Mouse (Mus musculus): ENCODE results near the gene Klhl21. TPM values are rescaled to one million over a fixed set of nuclear protein-coding genes. Genes with fewer than 3 reads are reported as not detected.

Klhl21 gene
- polyA plus RNA-seq, 1 experiment from 2014 or later: 4.7 TPM

- peak overlapping the region; percentile 99 for H3K4me2 ChIP-seq (ENCODE audit: low read length)
- peak overlapping the region; percentile 74 for H3K9ac ChIP-seq (ENCODE audit: low read depth, low read length)
- H3K4me1 ChIP-seq (ENCODE audit: control insufficient read depth, insufficient read depth, low read depth, low read length): peaks cover 29% of the 10 kb centered on the region
- no peak for ATAC-seq
- H3K9me3 ChIP-seq (ENCODE audit: control insufficient read depth, low read length): no peaks in the 10 kb centered on the region
- H3K36me3 ChIP-seq (ENCODE audit: control insufficient read depth, insufficient read depth, low read length): peaks cover 9% of the 10 kb centered on the region; the same call in 1 of the 2 replicates
- WGBS: 10% methylated on average over 13 of the region's 13 CpGs
- peak overlapping the region; percentile 78 for H3K4me3 ChIP-seq (ENCODE audit: low read length)
- H3K27ac ChIP-seq (ENCODE audit: low read depth, low read length): no peak overlapping the region
- H3K27me3 ChIP-seq (replicated peaks; ENCODE audit: control insufficient read depth, insufficient read depth, low read length): peaks cover 8% of the 10 kb centered on the region
Measured at GRCm38 (mm10) chr4:152010707-152011134, 2.1 kb downstream of the Klhl21 start.

DNA sequence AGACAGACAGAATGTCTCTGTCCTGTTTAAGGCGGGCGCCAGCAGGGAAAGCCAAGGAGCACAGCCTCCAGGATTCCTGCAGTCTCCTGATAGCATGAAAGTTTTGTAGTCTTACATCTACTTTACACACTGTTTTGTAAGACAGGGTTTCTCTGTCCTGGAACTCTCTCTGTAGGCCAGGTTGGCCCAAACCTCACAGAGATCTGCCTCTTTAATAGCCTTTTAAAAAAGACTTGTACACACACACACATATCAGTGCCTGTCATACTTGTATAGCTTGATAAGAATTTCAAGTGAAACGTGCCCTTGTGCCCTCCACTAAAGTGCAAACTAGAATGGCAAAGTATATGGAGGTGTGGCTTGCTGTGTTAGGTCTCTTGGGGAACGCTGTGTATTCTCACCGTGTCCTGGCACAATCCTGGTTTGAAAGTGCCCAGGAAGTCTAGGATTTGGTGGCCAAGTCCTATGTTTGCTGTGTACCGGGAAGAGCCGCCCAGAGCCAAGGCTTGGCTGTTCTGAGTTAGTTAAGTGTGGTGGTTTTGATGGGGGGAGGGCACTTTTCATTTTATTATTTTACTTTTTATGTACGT is 2.7 kb downstream of the Klhl21 start:
- ATAC-seq: no peak
- Histone ChIP-seq H3K9ac (ENCODE audit: low read depth, low read length) (peak overlapping the region; percentile 74), H3K4me3 (ENCODE audit: low read length) (peak overlapping the region; percentile 78), H3K4me2 (ENCODE audit: low read length) (peak overlapping the region; percentile 99), H3K27ac (ENCODE audit: low read depth, low read length) (no peak overlapping the region), H3K9me3 (ENCODE audit: control insufficient read depth, low read length) (no peaks in the 10 kb centered on the region), H3K4me1 (ENCODE audit: control insufficient read depth, insufficient read depth, low read depth, low read length) (peaks cover 29% of the 10 kb centered on the region), H3K27me3 (replicated peaks; ENCODE audit: control insufficient read depth, insufficient read depth, low read length) (peaks cover 7% of the 10 kb centered on the region), H3K36me3 (ENCODE audit: control insufficient read depth, insufficient read depth, low read length) (peaks cover 11% of the 10 kb centered on the region; the same call in 1 of the 2 replicates)
- WGBS: 81% methylated on average over 8 of the region's 8 CpGs

DNA sequence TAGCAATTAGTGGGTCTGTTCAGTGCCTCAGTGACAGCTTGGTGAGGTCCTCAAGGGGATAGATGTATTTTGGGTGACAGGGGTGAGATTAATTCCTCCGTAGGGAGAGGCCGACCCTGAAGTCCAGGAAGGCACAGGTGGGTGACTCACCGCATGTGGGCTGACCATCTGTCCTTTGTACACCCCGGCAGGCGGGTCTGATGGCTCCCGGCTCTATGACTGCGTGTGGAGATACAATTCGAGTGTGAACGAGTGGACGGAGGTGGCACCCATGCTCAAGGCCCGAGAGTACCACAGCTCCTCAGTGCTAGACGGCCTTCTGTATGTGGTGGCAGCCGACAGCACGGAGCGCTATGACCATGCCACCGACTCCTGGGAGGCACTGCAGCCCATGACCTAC is 3.5 kb downstream of the Klhl21 start:
- 95% methylated on average over 16 of the region's 16 CpGs for WGBS
- Histone ChIP-seq H3K9ac (ENCODE audit: low read depth, low read length) (no peak overlapping the region), H3K4me1 (ENCODE audit: control insufficient read depth, insufficient read depth, low read depth, low read length) (peaks cover 29% of the 10 kb centered on the region), H3K36me3 (ENCODE audit: control insufficient read depth, insufficient read depth, low read length) (peaks cover 11% of the 10 kb centered on the region; the same call in 1 of the 2 replicates), H3K27ac (ENCODE audit: low read depth, low read length) (no peak overlapping the region), H3K4me2 (ENCODE audit: low read length) (no peak overlapping the region), H3K27me3 (replicated peaks; ENCODE audit: control insufficient read depth, insufficient read depth, low read length) (no peaks in the 10 kb centered on the region; the same call in none of the 2 replicates), H3K4me3 (ENCODE audit: low read length) (no peak overlapping the region), H3K9me3 (ENCODE audit: control insufficient read depth, low read length) (no peaks in the 10 kb centered on the region)
- no peak for ATAC-seq

DNA sequence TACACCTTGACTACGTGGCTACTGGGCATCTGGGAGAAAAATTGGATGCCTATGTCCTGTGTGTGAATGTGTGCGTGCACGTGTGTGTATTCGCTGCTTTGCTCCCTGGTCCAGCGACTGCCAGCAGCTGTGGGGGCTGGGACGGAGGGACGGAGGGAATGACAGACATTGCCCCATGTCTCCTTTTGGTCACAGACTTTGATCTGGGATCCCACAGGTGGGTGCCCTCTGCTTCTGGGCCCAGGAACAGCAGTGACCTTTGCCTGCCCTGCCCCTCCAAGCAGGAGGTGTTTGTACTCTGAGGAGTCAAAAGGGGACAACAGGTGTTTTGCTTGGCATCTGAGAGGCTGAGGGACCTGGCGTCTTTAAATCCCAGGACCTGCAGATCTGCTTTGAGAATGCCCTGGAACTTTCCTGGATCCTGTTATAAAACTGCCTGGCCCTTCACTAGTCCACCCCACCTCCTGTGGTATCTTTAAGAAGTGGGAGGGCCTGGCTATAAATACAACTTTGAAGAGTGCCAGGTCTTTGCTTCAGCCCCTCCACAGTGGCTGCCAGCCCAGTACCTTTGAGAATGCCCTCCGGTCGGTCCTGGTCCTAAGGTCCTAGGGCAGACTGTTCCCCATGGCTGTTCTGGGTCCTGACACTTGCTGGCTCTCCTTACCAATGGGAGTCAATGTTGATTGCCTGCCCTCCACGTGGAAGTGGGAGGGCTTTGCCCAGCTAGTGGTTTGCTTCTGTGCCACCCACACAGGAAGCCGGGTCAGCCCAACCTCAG is 4.6 kb downstream of the Klhl21 start:
- H3K9me3 ChIP-seq (ENCODE audit: control insufficient read depth, low read length): no peaks in the 10 kb centered on the region
- H3K4me1 ChIP-seq (ENCODE audit: control insufficient read depth, insufficient read depth, low read depth, low read length): peaks cover 20% of the 10 kb centered on the region
- no peaks in the 10 kb centered on the region; the same call in none of the 2 replicates for H3K27me3 ChIP-seq (replicated peaks; ENCODE audit: control insufficient read depth, insufficient read depth, low read length)
- 89% methylated on average over 12 of the region's 12 CpGs for WGBS
- H3K4me3 ChIP-seq (ENCODE audit: low read length): no peak overlapping the region
- no peak for ATAC-seq
- H3K4me2 ChIP-seq (ENCODE audit: low read length): no peak overlapping the region
- no peak overlapping the region for H3K27ac ChIP-seq (ENCODE audit: low read depth, low read length)
- H3K9ac ChIP-seq (ENCODE audit: low read depth, low read length): no peak overlapping the region
- peaks cover 11% of the 10 kb centered on the region; the same call in 1 of the 2 replicates for H3K36me3 ChIP-seq (ENCODE audit: control insufficient read depth, insufficient read depth, low read length)

GRCm38 (mm10) chr4:152019073-152019472 is 10.5 kb downstream of the Klhl21 start:
- no peaks in the 10 kb centered on the region; the same call in 1 of the 2 replicates for H3K4me1 ChIP-seq (ENCODE audit: control insufficient read depth, insufficient read depth, low read depth, low read length)
- no peaks in the 10 kb centered on the region for H3K9me3 ChIP-seq (ENCODE audit: control insufficient read depth, low read length)
- 89% methylated on average over 6 of the region's 6 CpGs for WGBS
- no peak for ATAC-seq
- H3K4me2 ChIP-seq (ENCODE audit: low read length): no peak overlapping the region
- H3K27me3 ChIP-seq (replicated peaks; ENCODE audit: control insufficient read depth, insufficient read depth, low read length): no peaks in the 10 kb centered on the region
- no peak overlapping the region for H3K9ac ChIP-seq (ENCODE audit: low read depth, low read length)
- H3K36me3 ChIP-seq (ENCODE audit: control insufficient read depth, insufficient read depth, low read length): peaks cover 39% of the 10 kb centered on the region
- H3K4me3 ChIP-seq (ENCODE audit: low read length): no peak overlapping the region
- H3K27ac ChIP-seq (ENCODE audit: low read depth, low read length): no peak overlapping the region

DNA sequence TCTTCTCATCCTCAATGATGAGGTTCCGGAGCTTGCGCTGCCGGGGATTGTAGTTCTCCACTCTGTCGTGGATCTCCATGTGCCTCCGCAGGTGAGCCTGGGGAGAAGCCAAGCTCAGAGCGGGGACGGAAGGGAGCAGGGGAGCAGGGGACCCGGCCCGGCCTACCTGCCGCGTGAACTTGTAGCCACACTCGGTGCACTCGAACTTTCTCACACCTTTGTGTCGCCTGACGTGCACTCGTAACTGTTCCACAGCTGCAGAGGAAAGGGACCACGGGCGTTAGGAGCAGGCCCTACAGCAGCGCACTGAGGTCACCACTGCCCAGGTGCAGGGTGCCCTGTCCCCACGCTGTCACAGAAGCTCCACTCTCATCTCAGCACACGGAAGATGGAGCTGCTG is 11.4 kb downstream of the Klhl21 start:
- no peak overlapping the region for H3K9ac ChIP-seq (ENCODE audit: low read depth, low read length)
- no peaks in the 10 kb centered on the region for H3K9me3 ChIP-seq (ENCODE audit: control insufficient read depth, low read length)
- no peak overlapping the region for H3K4me2 ChIP-seq (ENCODE audit: low read length)
- H3K36me3 ChIP-seq (ENCODE audit: control insufficient read depth, insufficient read depth, low read length): peaks cover 38% of the 10 kb centered on the region
- H3K27me3 ChIP-seq (replicated peaks; ENCODE audit: control insufficient read depth, insufficient read depth, low read length): no peaks in the 10 kb centered on the region
- H3K4me3 ChIP-seq (ENCODE audit: low read length): no peak overlapping the region
- no peak overlapping the region for H3K27ac ChIP-seq (ENCODE audit: low read depth, low read length)
- peaks cover 6% of the 10 kb centered on the region for H3K4me1 ChIP-seq (ENCODE audit: control insufficient read depth, insufficient read depth, low read depth, low read length)
- ATAC-seq: no peak
- 90% methylated on average over 21 of the region's 21 CpGs for WGBS

DNA sequence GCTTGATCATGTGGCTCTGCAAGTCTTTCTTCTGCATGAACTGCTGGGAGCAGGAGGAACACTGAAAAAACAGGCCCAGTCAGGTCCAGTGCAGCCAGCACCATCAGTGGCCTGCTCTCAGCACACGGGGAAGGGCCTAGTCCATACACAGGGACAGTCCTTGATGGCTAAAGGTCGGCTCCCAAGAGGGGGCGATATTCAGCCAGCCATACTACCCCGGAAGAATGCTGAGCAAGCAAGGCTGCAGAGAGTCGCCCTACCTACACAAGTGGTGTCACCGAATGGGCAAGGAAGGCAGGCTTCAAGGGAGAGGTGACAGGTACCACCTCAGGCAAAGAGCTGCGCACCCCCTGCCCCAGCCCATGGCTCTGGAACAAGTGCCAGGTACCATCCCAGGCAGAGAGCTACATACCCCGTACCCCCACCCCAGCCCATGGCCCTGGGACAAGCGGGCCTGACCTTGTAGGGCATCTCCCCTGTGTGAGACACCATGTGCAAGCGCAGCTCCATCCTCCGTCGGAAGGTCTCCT is 13.0 kb downstream of the Klhl21 start:
- 75% methylated on average over 12 of the region's 12 CpGs for WGBS
- Histone ChIP-seq H3K27ac (ENCODE audit: low read depth, low read length) (no peak overlapping the region), H3K36me3 (ENCODE audit: control insufficient read depth, insufficient read depth, low read length) (peaks cover 30% of the 10 kb centered on the region), H3K27me3 (replicated peaks; ENCODE audit: control insufficient read depth, insufficient read depth, low read length) (no peaks in the 10 kb centered on the region), H3K4me1 (ENCODE audit: control insufficient read depth, insufficient read depth, low read depth, low read length) (peaks cover 22% of the 10 kb centered on the region), H3K9me3 (ENCODE audit: control insufficient read depth, low read length) (no peaks in the 10 kb centered on the region), H3K4me2 (ENCODE audit: low read length) (no peak overlapping the region), H3K9ac (ENCODE audit: low read depth, low read length) (no peak overlapping the region), H3K4me3 (ENCODE audit: low read length) (no peak overlapping the region)
- no peak for ATAC-seq

DNA sequence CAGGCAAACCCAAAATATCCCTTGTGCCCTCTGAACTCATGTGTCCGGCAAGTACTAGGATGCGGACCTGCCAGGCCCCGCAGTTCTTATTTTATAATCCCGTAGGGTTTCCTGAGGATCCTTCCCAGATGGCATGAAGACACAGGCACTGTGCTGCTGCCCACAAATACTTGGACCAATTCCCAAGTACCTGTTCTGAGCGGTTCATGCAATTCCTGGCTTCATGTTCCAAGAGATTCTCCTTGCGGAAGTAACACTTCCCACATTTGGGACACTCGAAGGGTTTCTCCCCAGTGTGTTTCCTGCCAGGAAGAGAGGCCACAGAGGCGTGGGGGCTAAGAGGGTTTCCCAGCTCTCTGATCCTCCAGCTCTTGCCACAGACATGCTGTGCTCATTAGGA is 13.9 kb downstream of the Klhl21 start:
- WGBS: 94% methylated on average over 8 of the region's 8 CpGs
- Histone ChIP-seq H3K4me3 (ENCODE audit: low read length) (no peak overlapping the region), H3K27me3 (replicated peaks; ENCODE audit: control insufficient read depth, insufficient read depth, low read length) (no peaks in the 10 kb centered on the region), H3K27ac (ENCODE audit: low read depth, low read length) (no peak overlapping the region), H3K4me1 (ENCODE audit: control insufficient read depth, insufficient read depth, low read depth, low read length) (peaks cover 26% of the 10 kb centered on the region), H3K9me3 (ENCODE audit: control insufficient read depth, low read length) (no peaks in the 10 kb centered on the region), H3K4me2 (ENCODE audit: low read length) (no peak overlapping the region), H3K9ac (ENCODE audit: low read depth, low read length) (no peak overlapping the region), H3K36me3 (ENCODE audit: control insufficient read depth, insufficient read depth, low read length) (peaks cover 30% of the 10 kb centered on the region)
- ATAC-seq: no peak

DNA sequence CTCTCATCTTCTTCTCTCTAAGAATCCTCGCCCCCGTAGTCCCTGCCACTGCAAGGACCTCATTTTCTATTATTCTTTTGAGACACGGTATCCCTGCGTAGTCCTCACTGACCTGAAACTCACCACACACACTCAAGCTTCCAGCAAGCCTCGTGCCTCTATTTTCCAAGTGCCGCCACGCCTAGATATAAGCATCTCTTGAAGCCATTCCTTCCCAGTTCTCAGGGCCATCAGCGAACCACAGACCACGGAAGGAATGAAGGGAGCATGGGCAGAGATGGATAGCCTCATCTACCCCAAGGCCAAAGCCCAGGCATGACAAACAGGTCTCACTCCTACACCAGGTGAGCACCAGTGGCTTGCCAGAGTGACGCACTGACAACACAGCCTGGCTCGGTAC is 15.9 kb downstream of the Klhl21 start:
- Histone ChIP-seq H3K4me2 (ENCODE audit: low read length) (no peak overlapping the region), H3K36me3 (ENCODE audit: control insufficient read depth, insufficient read depth, low read length) (peaks cover 24% of the 10 kb centered on the region), H3K27ac (ENCODE audit: low read depth, low read length) (no peak overlapping the region), H3K9me3 (ENCODE audit: control insufficient read depth, low read length) (no peaks in the 10 kb centered on the region), H3K4me3 (ENCODE audit: low read length) (no peak overlapping the region), H3K27me3 (replicated peaks; ENCODE audit: control insufficient read depth, insufficient read depth, low read length) (no peaks in the 10 kb centered on the region), H3K9ac (ENCODE audit: low read depth, low read length) (no peak overlapping the region), H3K4me1 (ENCODE audit: control insufficient read depth, insufficient read depth, low read depth, low read length) (peaks cover 38% of the 10 kb centered on the region)
- WGBS: 92% methylated on average over 11 of the region's 11 CpGs
- no peak for ATAC-seq
